Mouse (Mus musculus): ENCODE measurements around the gene Arfip1. TPM values are rescaled to one million over a fixed set of nuclear protein-coding genes. Genes with fewer than 3 reads are reported as not detected.
A peak's percentile ranks its signal among the peaks of the same experiment; 100 is the strongest.

The Arfip1 gene
- polyA plus RNA-seq, 1 experiment from 2014 or later: 50.6 TPM

- WGBS: 42% methylated on average over 9 of the region's 9 CpGs
- no peak for ATAC-seq (ENCODE audit: insufficient number of reproducible peaks, low FRiP score, low TSS enrichment, low read depth)
These were observed 19.6 kb upstream of the Arfip1 start for GRCm38 (mm10) chr3:84601870-84602495.

GRCm38 (mm10) chr3:84598756-84599155, 16.3 kb upstream of the Arfip1 start:
- no peaks in the 10 kb centered on the region for H3K27me3 ChIP-seq
- no peak overlapping the region for H3K27ac ChIP-seq (replicated peaks)
- H3K9ac ChIP-seq: no peak overlapping the region
- H3K9me3 ChIP-seq (replicated peaks): no peaks in the 10 kb centered on the region
- ATAC-seq (ENCODE audit: insufficient number of reproducible peaks, low FRiP score, low TSS enrichment, low read depth): no peak
- no peak overlapping the region for H3K4me2 ChIP-seq (replicated peaks)
- H3K36me3 ChIP-seq: no peaks in the 10 kb centered on the region
- 78% methylated on average over 6 of the region's 6 CpGs for WGBS
- H3K4me3 ChIP-seq (replicated peaks): no peak overlapping the region
- H3K4me1 ChIP-seq: peaks cover 10% of the 10 kb centered on the region; the same call in 1 of the 2 replicates

More at GRCm38 (mm10) chr3:84601870-84602495, 19.6 kb upstream of the Arfip1 start:
- Histone ChIP-seq H3K9ac (no peak overlapping the region), H3K4me2 (replicated peaks) (no peak overlapping the region), H3K36me3 (no peaks in the 10 kb centered on the region), H3K27me3 (no peaks in the 10 kb centered on the region), H3K4me3 (replicated peaks) (no peak overlapping the region), H3K4me1 (0 out of 2 replicates have a peak, but pooled peaks cover 5% of the 10 kb centered on the region), H3K9me3 (replicated peaks) (0 out of 2 replicates have a peak, but pooled peaks cover 8% of the 10 kb centered on the region), H3K27ac (replicated peaks) (peak overlapping the region; percentile 71)

- Histone ChIP-seq H3K4me1 (peaks cover 10% of the 10 kb centered on the region; the same call in 1 of the 2 replicates), H3K9me3 (replicated peaks) (no peaks in the 10 kb centered on the region), H3K27ac (replicated peaks) (peak overlapping the region; percentile 31; the same call in 1 of the 2 replicates), H3K4me2 (replicated peaks) (no peak overlapping the region), H3K4me3 (replicated peaks) (no peak overlapping the region), H3K9ac (no peak overlapping the region), H3K36me3 (no peaks in the 10 kb centered on the region), H3K27me3 (no peaks in the 10 kb centered on the region; the same call in 1 of the 2 replicates)
- whole genome bisulfite sequencing: 69% methylated on average over 6 of the region's 6 CpGs
- ATAC-seq (ENCODE audit: insufficient number of reproducible peaks, low FRiP score, low TSS enrichment, low read depth): no peak
These were observed 15.7 kb upstream of the Arfip1 start for GRCm38 (mm10) chr3:84597996-84598734.

- Histone ChIP-seq H3K27me3 (no peaks in the 10 kb centered on the region; the same call in 1 of the 2 replicates), H3K27ac (replicated peaks) (0 out of 2 replicates have a peak overlapping the region, but pooled peaks have one; percentile 6), H3K36me3 (no peaks in the 10 kb centered on the region), H3K9ac (no peak overlapping the region), H3K4me2 (replicated peaks) (peak overlapping the region; percentile 41), H3K9me3 (replicated peaks) (no peaks in the 10 kb centered on the region), H3K4me3 (replicated peaks) (no peak overlapping the region; the same call in 1 of the 2 replicates), H3K4me1 (peaks cover 5% of the 10 kb centered on the region; the same call in 1 of the 2 replicates)
- no peak for ATAC-seq (ENCODE audit: insufficient number of reproducible peaks, low FRiP score, low TSS enrichment, low read depth)
- WGBS: 33% methylated on average over 5 of the region's 5 CpGs
These were observed 13.3 kb upstream of the Arfip1 start for GRCm38 (mm10) chr3:84595677-84596234.

- peak overlapping the region; percentile 33 for H3K4me3 ChIP-seq (replicated peaks)
- no peaks in the 10 kb centered on the region; the same call in 1 of the 2 replicates for H3K27me3 ChIP-seq
- no peak overlapping the region for H3K9ac ChIP-seq
- H3K4me1 ChIP-seq: peaks cover 5% of the 10 kb centered on the region; the same call in 1 of the 2 replicates
- 16% methylated on average over 23 of the region's 23 CpGs for WGBS
- no peaks in the 10 kb centered on the region for H3K36me3 ChIP-seq
- H3K9me3 ChIP-seq (replicated peaks): no peaks in the 10 kb centered on the region
- H3K27ac ChIP-seq (replicated peaks): no peak overlapping the region; the same call in 1 of the 2 replicates
- peak overlapping the region; percentile 41 for H3K4me2 ChIP-seq (replicated peaks)
- no peak for ATAC-seq (ENCODE audit: insufficient number of reproducible peaks, low FRiP score, low TSS enrichment, low read depth)
These were observed 12.7 kb upstream of the Arfip1 start for GRCm38 (mm10) chr3:84594894-84595676.

GRCm38 (mm10) chr3:84593274-84593673, 10.8 kb upstream of the Arfip1 start, which contains the start of gene Tigd4:
Tigd4 (plus strand) TSS chr3:84593574.
- Histone ChIP-seq H3K4me2 (replicated peaks) (no peak within 1 kb of the TSS), H3K9me3 (replicated peaks) (no peaks in the 10 kb centered on the region), H3K4me1 (peaks cover 5% of the 10 kb centered on the region; the same call in 1 of the 2 replicates), H3K36me3 (no peaks in the 10 kb centered on the region), H3K9ac (no peak within 1 kb of the TSS), H3K27me3 (no peaks in the 10 kb centered on the region; the same call in 1 of the 2 replicates), H3K27ac (replicated peaks) (no peak within 1 kb of the TSS), H3K4me3 (replicated peaks) (no peak within 1 kb of the TSS)
- 70% methylated on average over 2 of the region's 2 CpGs for WGBS
- no peak for ATAC-seq (ENCODE audit: insufficient number of reproducible peaks, low FRiP score, low TSS enrichment, low read depth)

- H3K4me1 ChIP-seq: peaks cover 4% of the 10 kb centered on the region; the same call in 1 of the 2 replicates
These were observed 4.3 kb upstream of the Arfip1 start for GRCm38 (mm10) chr3:84586736-84587135.

GRCm38 (mm10) chr3:84582913-84583276, 470 bp upstream of the Arfip1 start:
- no peaks in the 10 kb centered on the region for H3K36me3 ChIP-seq
- WGBS: under 1% methylated on average over 27 of the region's 27 CpGs
- H3K27ac ChIP-seq (replicated peaks): peak overlapping the region; percentile 93
- peak overlapping the region; percentile 89 for H3K4me3 ChIP-seq (replicated peaks)
- H3K27me3 ChIP-seq: no peaks in the 10 kb centered on the region
- peak overlapping the region; percentile 74 for H3K9ac ChIP-seq
- H3K9me3 ChIP-seq (replicated peaks): no peaks in the 10 kb centered on the region
- H3K4me2 ChIP-seq (replicated peaks): peak overlapping the region; percentile 72
- no peak for ATAC-seq (ENCODE audit: insufficient number of reproducible peaks, low FRiP score, low TSS enrichment, low read depth)
- H3K4me1 ChIP-seq: peaks cover 21% of the 10 kb centered on the region

More at GRCm38 (mm10) chr3:84586736-84587135, 4.3 kb upstream of the Arfip1 start:
- Histone ChIP-seq H3K4me2 (replicated peaks) (no peak overlapping the region), H3K9ac (no peak overlapping the region), H3K36me3 (no peaks in the 10 kb centered on the region), H3K27me3 (no peaks in the 10 kb centered on the region), H3K4me3 (replicated peaks) (no peak overlapping the region), H3K27ac (replicated peaks) (no peak overlapping the region), H3K9me3 (replicated peaks) (no peaks in the 10 kb centered on the region)
- 51% methylated on average over 5 of the region's 5 CpGs for WGBS
- no peak for ATAC-seq (ENCODE audit: insufficient number of reproducible peaks, low FRiP score, low TSS enrichment, low read depth)

GRCm38 (mm10) chr3:84581696-84582022, 766 bp downstream of the Arfip1 start:
- Histone ChIP-seq H3K4me3 (replicated peaks) (peak overlapping the region; percentile 89), H3K27ac (replicated peaks) (peak overlapping the region; percentile 93), H3K9me3 (replicated peaks) (no peaks in the 10 kb centered on the region), H3K9ac (peak overlapping the region; percentile 74), H3K36me3 (no peaks in the 10 kb centered on the region), H3K27me3 (no peaks in the 10 kb centered on the region), H3K4me1 (peaks cover 21% of the 10 kb centered on the region), H3K4me2 (replicated peaks) (peak overlapping the region; percentile 72)
- no peak for ATAC-seq (ENCODE audit: insufficient number of reproducible peaks, low FRiP score, low TSS enrichment, low read depth)
- WGBS: 0% methylated on average over 4 of the region's 4 CpGs

- Histone ChIP-seq H3K4me2 (replicated peaks) (peak overlapping the region; percentile 72), H3K4me1 (peaks cover 21% of the 10 kb centered on the region), H3K4me3 (replicated peaks) (peak overlapping the region; percentile 89), H3K27me3 (no peaks in the 10 kb centered on the region), H3K36me3 (no peaks in the 10 kb centered on the region), H3K27ac (replicated peaks) (no peak overlapping the region), H3K9me3 (replicated peaks) (no peaks in the 10 kb centered on the region), H3K9ac (no peak overlapping the region)
- 27% methylated on average over 4 of the region's 4 CpGs for WGBS
- ATAC-seq (ENCODE audit: insufficient number of reproducible peaks, low FRiP score, low TSS enrichment, low read depth): no peak
These were observed 1.7 kb downstream of the Arfip1 start for GRCm38 (mm10) chr3:84580716-84581115.

All from embryonic facial prominence, embryonic 15.5 days (tissue).